Mouse (Mus musculus): ENCODE measurements around the gene Maml3.

GRCm38 (mm10) chr3:51791542-51791941 lies 313.3 kb downstream of the Maml3 start:
- TF ChIP-seq CTCF (IDR thresholded peaks at IDR 0.05; ENCODE audit: borderline replicate concordance, extremely low read depth, insufficient read depth, insufficient read length) (no peak), POLR2A (IDR thresholded peaks at IDR 0.05; ENCODE audit: borderline replicate concordance, extremely low read depth, insufficient read depth, insufficient read length, poor library complexity, severe bottlenecking) (no peak)

Data from brain, embryonic 14.5 days (tissue).